Mouse (Mus musculus) neural tube, embryonic 13.5 days (tissue): ENCODE measurements around the gene Sertad1. TPM values are rescaled to one million over a fixed set of nuclear protein-coding genes. Genes with fewer than 3 reads are reported as not detected.

ENCODE experiments used
- ATAC-seq: fragments of 200-750 bp; cut with Nextera tagmentation; 2 replicates; pipeline ENCODE4 v1.8.0; 2017; ENCODE audit warnings: low read depth, mild to moderate bottlenecking, moderate TSS enrichment, moderate library complexity
- H3K27ac ChIP-seq: fragments of 300-500 bp; sonication (generic); replicated peaks from 2 replicates; pipeline ENCODE4 v1.5.1; 2015; ENCODE audit warnings: moderate library complexity, mild to moderate bottlenecking, inconsistent platforms
- H3K27me3 ChIP-seq: fragments of 300-500 bp; sonication (generic); 2 replicates; pipeline ENCODE4 v1.6.1; 2015; ENCODE audit warnings: mild to moderate bottlenecking, inconsistent platforms
- H3K36me3 ChIP-seq: fragments of 300-500 bp; sonication (generic); 2 replicates; pipeline ENCODE4 v1.6.1; 2015; ENCODE audit warnings: mild to moderate bottlenecking, inconsistent platforms
- H3K4me1 ChIP-seq: fragments of 300-500 bp; sonication (generic); replicated peaks from 2 replicates; pipeline ENCODE4 v1.6.1; 2015; ENCODE audit warnings: inconsistent platforms
- H3K4me2 ChIP-seq: fragments of 300-500 bp; sonication (generic); 2 replicates; pipeline ENCODE4 v1.6.1; 2015; ENCODE audit warnings: inconsistent platforms, mild to moderate bottlenecking, moderate library complexity
- H3K4me3 ChIP-seq: fragments of 300-500 bp; sonication (generic); 2 replicates; pipeline ENCODE4 v1.5.1; 2015; ENCODE audit warnings: mild to moderate bottlenecking, inconsistent platforms
- H3K9ac ChIP-seq: fragments of 300-500 bp; sonication (generic); 2 replicates; pipeline ENCODE4 v1.6.1; 2015; ENCODE audit warnings: moderate library complexity, mild to moderate bottlenecking, inconsistent platforms
- H3K9me3 ChIP-seq: fragments of 300-500 bp; sonication (generic); 2 replicates; pipeline ENCODE4 v1.6.1; 2016; ENCODE audit warnings: inconsistent platforms
- WGBS: fragments of 180-500 bp; shearing (Covaris S2); methylation state at CpG from one replicate; pipeline ENCODE4 v1.1.7; 2015; 5-methylcytosine and 5-hydroxymethylcytosine counted together
- polyA plus RNA-seq: library from polyadenylated mRNA; unstranded; fragments of >200 nt; fragmentation: Nextera tagmentation; extraction: Ambion mirVana; gene quantifications from 2 replicates; pipeline ENCODE4 v1.2.1, GENCODE M21; 2015

Sertad1 gene
- polyA plus RNA-seq, 1 experiment from 2014 or later: 12.3 TPM

DNA sequence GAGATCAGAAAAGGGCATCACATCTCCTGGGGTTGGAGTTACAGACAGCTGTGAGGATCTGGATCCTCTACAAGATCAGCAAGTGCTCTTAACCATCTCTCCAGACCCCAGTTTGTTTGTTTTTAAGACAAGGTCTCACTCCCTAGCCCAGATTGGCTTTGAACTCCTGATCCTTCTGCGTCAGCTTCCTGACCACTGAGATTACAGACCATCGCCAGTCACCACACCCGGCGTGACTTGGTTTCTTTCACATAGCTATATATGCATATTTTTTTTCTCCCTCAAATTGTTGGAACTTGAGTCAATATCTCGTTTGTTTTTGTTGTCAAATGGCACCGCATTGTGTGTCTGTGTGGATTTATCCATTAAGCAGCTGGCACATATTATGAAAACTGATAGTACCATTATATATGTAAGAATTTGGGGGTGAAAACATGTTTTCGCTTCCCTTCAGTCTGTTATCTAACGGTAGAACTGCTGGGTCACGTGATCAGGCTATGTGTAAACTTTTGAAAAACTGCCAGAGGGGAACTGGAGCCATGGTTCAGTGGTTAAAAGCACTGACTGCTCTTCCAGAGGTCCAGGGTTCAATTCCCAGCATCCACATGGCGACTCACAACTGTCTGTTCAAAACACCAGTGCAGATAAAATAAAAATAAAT, 32.1 kb upstream of the Sertad1 start:
- no peak overlapping the region for H3K27ac ChIP-seq
- H3K4me3 ChIP-seq: no peak overlapping the region
- WGBS: 80% methylated on average over 10 of the region's 10 CpGs
- H3K4me2 ChIP-seq: no peak overlapping the region
- no peak for ATAC-seq
- no peaks in the 10 kb centered on the region for H3K9me3 ChIP-seq
- no peak overlapping the region for H3K9ac ChIP-seq
- no peaks in the 10 kb centered on the region for H3K4me1 ChIP-seq
- H3K27me3 ChIP-seq: no peaks in the 10 kb centered on the region
- no peaks in the 10 kb centered on the region for H3K36me3 ChIP-seq

DNA sequence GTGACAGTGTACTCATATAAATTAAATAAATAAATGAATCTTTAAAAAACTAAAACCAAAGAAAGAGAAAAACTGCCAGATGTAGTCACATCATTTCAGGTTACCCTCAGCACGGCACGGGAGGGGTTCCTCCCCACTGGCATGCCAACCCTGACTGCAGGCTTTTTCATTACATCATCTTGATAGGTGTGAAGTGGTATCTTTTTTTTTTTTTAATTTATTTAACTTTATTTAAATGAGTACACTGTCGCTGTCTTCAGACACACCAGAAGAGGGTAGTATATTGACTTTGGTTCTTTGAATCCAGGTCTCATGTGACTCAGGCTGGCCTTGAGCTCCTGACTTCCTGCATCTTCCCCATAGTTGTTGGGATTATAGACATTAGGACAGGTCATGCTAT, 31.4 kb upstream of the Sertad1 start:
- Histone ChIP-seq H3K4me1 (no peaks in the 10 kb centered on the region), H3K27me3 (no peaks in the 10 kb centered on the region), H3K4me3 (no peak overlapping the region), H3K27ac (no peak overlapping the region), H3K9ac (no peak overlapping the region), H3K4me2 (no peak overlapping the region), H3K9me3 (no peaks in the 10 kb centered on the region), H3K36me3 (no peaks in the 10 kb centered on the region)
- WGBS: 95% methylated on average over 3 of the region's 3 CpGs
- no peak for ATAC-seq

GRCm38 (mm10) chr7:27458614-27459013, 28.1 kb upstream of the Sertad1 start:
- Histone ChIP-seq H3K27me3 (no peaks in the 10 kb centered on the region), H3K4me3 (no peak overlapping the region), H3K9me3 (no peaks in the 10 kb centered on the region), H3K36me3 (no peaks in the 10 kb centered on the region), H3K27ac (no peak overlapping the region), H3K4me1 (no peaks in the 10 kb centered on the region), H3K9ac (no peak overlapping the region), H3K4me2 (no peak overlapping the region)
- no peak for ATAC-seq
- WGBS: 91% methylated on average over 4 of the region's 4 CpGs

DNA sequence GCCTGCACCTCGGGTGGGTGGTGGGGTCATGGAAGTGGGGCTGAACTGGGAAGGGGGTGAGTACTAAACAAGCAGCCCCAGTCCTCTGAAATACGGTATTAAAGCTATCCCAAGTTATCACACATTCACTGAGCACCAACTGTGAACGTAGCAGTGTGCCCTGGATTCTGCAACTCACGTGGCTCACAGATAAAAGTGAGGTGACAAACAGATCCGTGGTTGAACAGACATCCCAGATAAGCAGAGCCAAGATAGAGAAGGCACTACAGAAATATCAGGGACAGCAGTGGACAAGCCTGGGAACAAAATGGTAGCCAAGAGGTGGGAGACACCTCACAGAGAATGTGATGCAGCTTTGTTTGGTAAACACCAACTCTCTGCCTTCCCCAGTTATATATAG, 27.1 kb upstream of the Sertad1 start:
- Histone ChIP-seq H3K9me3 (no peaks in the 10 kb centered on the region), H3K27ac (no peak overlapping the region), H3K9ac (no peak overlapping the region), H3K36me3 (no peaks in the 10 kb centered on the region), H3K4me3 (no peak overlapping the region), H3K4me1 (no peaks in the 10 kb centered on the region), H3K4me2 (no peak overlapping the region), H3K27me3 (no peaks in the 10 kb centered on the region)
- no peak for ATAC-seq
- 91% methylated on average over 5 of the region's 5 CpGs for WGBS

DNA sequence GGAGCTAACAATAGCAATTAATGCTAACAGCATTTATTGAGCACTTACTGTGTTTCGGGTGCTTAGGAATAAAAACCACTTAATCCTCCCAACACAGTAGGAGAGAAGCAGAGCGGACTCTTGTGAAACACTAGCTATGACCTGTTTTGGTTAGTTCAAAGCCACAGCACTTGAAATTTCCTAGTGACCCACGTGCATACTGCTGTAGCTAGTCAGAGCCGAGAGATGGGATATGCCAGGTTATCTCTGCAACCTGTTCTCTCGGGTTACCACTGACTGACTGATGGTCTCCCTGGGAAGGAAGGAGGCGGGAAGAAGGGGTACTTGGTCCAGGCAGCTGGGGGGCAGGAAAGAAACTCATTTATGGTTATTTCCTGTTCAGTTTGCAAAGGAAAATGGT, 26.2 kb upstream of the Sertad1 start:
- Histone ChIP-seq H3K4me3 (no peak overlapping the region), H3K9ac (no peak overlapping the region), H3K27ac (no peak overlapping the region), H3K9me3 (no peaks in the 10 kb centered on the region), H3K27me3 (no peaks in the 10 kb centered on the region), H3K4me1 (no peaks in the 10 kb centered on the region), H3K4me2 (no peak overlapping the region), H3K36me3 (no peaks in the 10 kb centered on the region)
- WGBS: 89% methylated on average over 6 of the region's 6 CpGs
- ATAC-seq: no peak

- Histone ChIP-seq H3K9ac (no peak overlapping the region), H3K27ac (no peak overlapping the region), H3K36me3 (no peaks in the 10 kb centered on the region), H3K27me3 (no peaks in the 10 kb centered on the region), H3K4me3 (no peak overlapping the region), H3K4me1 (0 out of 2 replicates have a peak, but pooled peaks cover 4% of the 10 kb centered on the region), H3K9me3 (no peaks in the 10 kb centered on the region), H3K4me2 (no peak overlapping the region)
- no peak for ATAC-seq
- WGBS: 31% methylated on average over 4 of the region's 4 CpGs
These were observed 19.1 kb upstream of the Sertad1 start for GRCm38 (mm10) chr7:27467648-27468047.

DNA sequence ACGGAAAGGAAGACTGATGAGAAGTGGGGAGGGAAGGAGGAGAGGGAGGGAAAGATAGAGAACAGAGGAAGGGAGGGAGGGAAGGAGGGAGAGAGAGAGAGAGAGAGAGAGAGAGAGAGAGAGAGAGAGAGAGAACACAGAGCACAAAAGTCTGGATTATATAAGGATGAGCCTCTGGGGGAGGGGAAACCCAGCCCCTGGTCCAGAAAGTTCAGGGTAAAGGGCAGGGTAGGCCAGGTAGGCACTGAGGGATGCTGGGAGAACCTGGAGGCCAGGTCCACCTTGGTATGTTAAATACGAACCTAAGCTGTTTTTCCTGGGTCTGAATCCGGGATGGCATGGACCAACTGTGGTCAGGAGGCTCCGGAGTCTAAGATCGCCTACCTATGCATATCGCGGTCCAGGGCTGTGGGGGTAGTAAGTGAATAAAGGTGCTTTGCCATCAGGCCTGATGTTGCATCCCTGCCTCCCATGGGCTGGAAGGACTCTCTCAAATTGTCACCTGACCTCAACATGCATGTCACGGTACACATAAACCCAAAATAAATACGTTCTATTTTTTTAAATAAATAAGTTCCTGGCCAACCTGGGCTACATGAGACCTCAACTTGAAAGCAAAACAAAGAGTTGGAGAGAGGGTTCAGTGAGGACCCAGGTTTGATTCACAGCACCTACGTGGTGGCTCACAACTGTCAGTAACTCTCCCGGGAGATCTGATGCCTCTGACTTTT, 15.2 kb upstream of the Sertad1 start:
- no peak for ATAC-seq
- 91% methylated on average over 11 of the region's 11 CpGs for WGBS
- H3K4me1 ChIP-seq: peaks cover 18% of the 10 kb centered on the region

GRCm38 (mm10) chr7:27472596-27472995, 14.1 kb upstream of the Sertad1 start:
- 0 out of 2 replicates have a peak overlapping the region, but pooled peaks have one; percentile 8 for H3K9ac ChIP-seq

More for the DNA sequence above, 15.2 kb upstream of the Sertad1 start:
- H3K36me3 ChIP-seq: peaks cover 4% of the 10 kb centered on the region
- H3K4me2 ChIP-seq: no peak overlapping the region
- H3K27ac ChIP-seq: no peak overlapping the region
- H3K4me3 ChIP-seq: no peak overlapping the region
- no peaks in the 10 kb centered on the region for H3K9me3 ChIP-seq
- H3K9ac ChIP-seq: no peak overlapping the region
- no peaks in the 10 kb centered on the region for H3K27me3 ChIP-seq

DNA sequence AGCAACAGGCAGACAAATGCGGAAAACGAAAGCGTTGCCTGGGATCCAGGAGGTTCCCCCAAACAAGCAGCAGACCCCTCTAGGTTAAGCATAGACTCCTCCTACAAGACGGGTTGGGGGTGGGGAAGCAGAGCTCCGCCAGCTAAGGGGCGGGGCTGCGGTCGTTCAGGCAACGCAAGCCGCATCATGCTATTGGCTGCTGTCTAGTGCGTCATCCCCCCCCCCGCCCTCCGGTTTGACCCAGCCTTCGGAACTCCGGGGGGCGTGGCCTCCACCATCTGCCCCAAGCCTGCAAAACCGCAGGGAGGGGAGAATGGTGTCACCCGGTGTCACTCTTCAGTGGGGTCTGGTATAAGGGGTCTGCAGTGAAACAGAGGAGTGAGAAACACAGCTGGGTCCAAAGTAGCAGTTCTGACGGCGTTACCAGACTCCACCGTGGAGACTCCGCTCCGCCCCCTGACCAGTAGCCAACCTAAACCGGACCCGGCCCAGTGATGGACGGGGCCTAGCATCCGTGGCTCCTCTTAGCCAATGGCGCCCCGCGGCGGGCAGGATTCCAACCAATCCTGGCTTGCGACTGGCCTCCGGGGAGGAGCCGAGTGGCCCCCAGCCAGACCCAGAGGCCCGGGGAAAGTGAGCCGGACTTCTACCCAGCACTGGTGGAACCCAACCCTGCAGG, 13.4 kb upstream of the Sertad1 start, which contains the start of gene Sertad3:
Gene Sertad3, plus strand, starts transcription at position 613 of the 679 bp plus-strand sequence.
- under 1% methylated on average over 36 of the region's 36 CpGs for WGBS
- Histone ChIP-seq H3K9ac (peak within 1 kb of the TSS; percentile 73), H3K4me1 (peaks cover 18% of the 10 kb centered on the region), H3K4me2 (peak within 1 kb of the TSS; percentile 80), H3K9me3 (no peaks in the 10 kb centered on the region), H3K4me3 (peak within 1 kb of the TSS; percentile 66), H3K27me3 (no peaks in the 10 kb centered on the region), H3K36me3 (peaks cover 9% of the 10 kb centered on the region), H3K27ac (peak within 1 kb of the TSS; percentile 88)
- peak; percentile 94 for ATAC-seq

More at GRCm38 (mm10) chr7:27472596-27472995, 14.1 kb upstream of the Sertad1 start:
- Histone ChIP-seq H3K27ac (peak overlapping the region; percentile 88; the same call in 1 of the 2 replicates), H3K4me1 (peaks cover 18% of the 10 kb centered on the region), H3K27me3 (no peaks in the 10 kb centered on the region), H3K36me3 (peaks cover 9% of the 10 kb centered on the region), H3K4me3 (peak overlapping the region; percentile 66), H3K9me3 (no peaks in the 10 kb centered on the region), H3K4me2 (peak overlapping the region; percentile 80)
- WGBS: 47% methylated on average over 7 of the region's 7 CpGs
- no peak for ATAC-seq

- WGBS: under 1% methylated on average over 34 of the region's 34 CpGs
These were observed 12.7 kb upstream of the Sertad1 start for GRCm38 (mm10) chr7:27473835-27474489.

GRCm38 (mm10) chr7:27474490-27474954, 12.2 kb upstream of the Sertad1 start:
- peak overlapping the region; percentile 73 for H3K9ac ChIP-seq

More at GRCm38 (mm10) chr7:27473835-27474489, 12.7 kb upstream of the Sertad1 start:
- Histone ChIP-seq H3K27me3 (no peaks in the 10 kb centered on the region), H3K4me3 (peak overlapping the region; percentile 66), H3K9me3 (no peaks in the 10 kb centered on the region), H3K27ac (peak overlapping the region; percentile 88), H3K4me2 (peak overlapping the region; percentile 80), H3K36me3 (peaks cover 9% of the 10 kb centered on the region), H3K4me1 (peaks cover 18% of the 10 kb centered on the region), H3K9ac (peak overlapping the region; percentile 73)
- ATAC-seq: peak; percentile 1; the same call in 1 of the 2 replicates

More at GRCm38 (mm10) chr7:27474490-27474954, 12.2 kb upstream of the Sertad1 start:
- Histone ChIP-seq H3K4me1 (peaks cover 18% of the 10 kb centered on the region), H3K27me3 (no peaks in the 10 kb centered on the region), H3K36me3 (peaks cover 9% of the 10 kb centered on the region), H3K4me3 (peak overlapping the region; percentile 66), H3K27ac (peak overlapping the region; percentile 88), H3K9me3 (no peaks in the 10 kb centered on the region), H3K4me2 (peak overlapping the region; percentile 80)
- 1% methylated on average over 23 of the region's 23 CpGs for WGBS
- peak; percentile 91 for ATAC-seq
